Mouse (Mus musculus): ENCODE measurements around the gene Txnrd1. TPM values are rescaled to one million over a fixed set of nuclear protein-coding genes. Genes with fewer than 3 reads are reported as not detected.
A peak's percentile ranks its signal among the peaks of the same experiment; 100 is the strongest.

Gene Txnrd1
- polyA plus RNA-seq, 1 experiment from 2014 or later, result 200 TPM

DNA sequence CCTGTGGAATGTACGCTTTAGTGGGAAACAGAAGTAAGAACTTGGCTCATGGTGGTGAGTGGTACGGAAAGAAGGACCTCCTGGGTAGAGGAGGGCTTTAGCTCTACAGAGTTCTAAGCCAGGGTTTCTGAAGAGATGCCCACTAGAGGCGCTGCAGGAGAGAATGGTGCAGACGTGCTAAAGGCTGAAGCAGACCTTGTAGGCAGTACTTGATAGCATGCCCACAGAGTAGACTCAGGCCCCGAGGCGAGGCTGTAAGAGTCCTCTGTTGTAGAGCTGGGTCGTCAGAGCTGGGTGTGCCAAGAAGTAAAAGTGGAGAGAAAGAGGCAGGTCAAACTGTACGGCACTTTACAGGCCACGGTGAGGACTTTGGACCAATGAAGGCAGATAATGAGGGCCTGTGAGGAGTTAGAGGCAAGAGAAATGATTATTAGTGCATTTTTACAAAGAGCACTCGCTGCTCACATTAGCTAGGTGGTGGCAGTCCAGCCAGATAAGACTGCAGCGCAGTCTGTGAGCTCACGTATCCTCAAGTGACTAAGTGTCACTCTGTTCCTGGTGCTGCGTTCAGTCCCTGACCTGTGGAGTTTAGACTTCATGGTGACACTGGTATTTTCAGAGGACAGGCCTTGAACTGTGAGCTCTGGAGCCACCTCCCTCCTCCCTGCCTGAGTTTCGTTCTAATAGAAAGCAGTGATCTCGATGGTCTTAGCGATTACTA is 42.5 kb downstream of the Txnrd1 start:
- DNase-seq (ENCODE audit: extremely low spot score, low spot score), result no peak
- WGBS, result 84% methylated on average over 16 of the region's 16 CpGs
- peaks cover 95% of the 10 kb centered on the region for H3K36me3 ChIP-seq (replicated peaks)

DNA sequence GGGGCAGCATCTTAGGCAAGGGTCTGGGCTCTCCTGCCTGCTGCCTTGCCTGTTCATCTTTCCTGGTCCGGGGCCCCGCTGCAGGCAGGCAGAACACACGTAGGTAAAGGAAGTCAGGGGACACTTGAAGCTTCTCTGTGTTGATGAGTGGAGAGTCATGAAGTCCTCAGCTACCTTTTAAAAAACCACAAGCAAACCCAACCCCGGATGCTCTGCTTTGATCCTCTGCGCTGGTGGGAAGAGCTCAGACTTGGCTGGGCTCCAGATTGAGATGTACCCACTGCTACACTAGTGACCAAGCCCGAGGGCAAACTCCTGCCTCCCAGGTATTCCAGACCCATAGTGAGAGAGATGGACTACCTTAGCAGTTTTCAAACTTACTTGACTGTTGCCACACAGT is 53.6 kb downstream of the Txnrd1 start:
- Histone ChIP-seq H3K4me1 (no peaks in the 10 kb centered on the region), H3K36me3 (replicated peaks) (peaks cover 98% of the 10 kb centered on the region), H3K4me3 (no peak overlapping the region), H3K9me3 (no peaks in the 10 kb centered on the region), H3K27ac (no peak overlapping the region), H3K27me3 (ENCODE audit: poor library complexity, severe bottlenecking) (no peaks in the 10 kb centered on the region)
- DNase-seq (ENCODE audit: extremely low spot score, low spot score), result no peak
- 96% methylated on average over 6 of the region's 6 CpGs for WGBS

More for the DNA sequence above, 42.5 kb downstream of the Txnrd1 start:
- Histone ChIP-seq H3K4me1 (peaks cover 4% of the 10 kb centered on the region), H3K4me3 (no peak overlapping the region), H3K27me3 (ENCODE audit: poor library complexity, severe bottlenecking) (no peaks in the 10 kb centered on the region), H3K27ac (no peak overlapping the region), H3K9me3 (no peaks in the 10 kb centered on the region)

DNA sequence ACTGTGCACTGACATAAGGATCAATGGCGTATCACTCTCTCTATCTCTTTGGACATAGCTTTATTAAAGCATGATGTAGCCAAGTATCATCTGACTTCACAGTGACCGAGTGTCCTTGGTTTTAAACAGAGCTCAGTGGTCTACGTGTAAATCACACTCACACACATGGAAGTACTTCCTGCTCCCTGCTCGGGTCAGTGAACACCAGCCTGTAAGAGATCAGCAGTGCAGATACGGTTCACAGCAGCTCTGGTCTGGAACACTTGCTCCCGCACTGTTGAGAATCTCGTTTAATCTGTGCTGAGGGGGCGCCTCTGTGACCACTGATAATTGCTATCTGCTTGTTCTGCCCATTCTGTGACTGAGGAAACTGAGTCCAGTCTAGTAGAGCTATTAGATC is 54.8 kb downstream of the Txnrd1 start:
- Histone ChIP-seq H3K27ac (no peak overlapping the region), H3K4me1 (peaks cover 9% of the 10 kb centered on the region; the same call in 1 of the 2 replicates), H3K27me3 (ENCODE audit: poor library complexity, severe bottlenecking) (no peaks in the 10 kb centered on the region), H3K9me3 (no peaks in the 10 kb centered on the region), H3K4me3 (no peak overlapping the region), H3K36me3 (replicated peaks) (peaks cover 98% of the 10 kb centered on the region)
- 92% methylated on average over 8 of the region's 8 CpGs for WGBS
- no peak for DNase-seq (ENCODE audit: extremely low spot score, low spot score)

DNA sequence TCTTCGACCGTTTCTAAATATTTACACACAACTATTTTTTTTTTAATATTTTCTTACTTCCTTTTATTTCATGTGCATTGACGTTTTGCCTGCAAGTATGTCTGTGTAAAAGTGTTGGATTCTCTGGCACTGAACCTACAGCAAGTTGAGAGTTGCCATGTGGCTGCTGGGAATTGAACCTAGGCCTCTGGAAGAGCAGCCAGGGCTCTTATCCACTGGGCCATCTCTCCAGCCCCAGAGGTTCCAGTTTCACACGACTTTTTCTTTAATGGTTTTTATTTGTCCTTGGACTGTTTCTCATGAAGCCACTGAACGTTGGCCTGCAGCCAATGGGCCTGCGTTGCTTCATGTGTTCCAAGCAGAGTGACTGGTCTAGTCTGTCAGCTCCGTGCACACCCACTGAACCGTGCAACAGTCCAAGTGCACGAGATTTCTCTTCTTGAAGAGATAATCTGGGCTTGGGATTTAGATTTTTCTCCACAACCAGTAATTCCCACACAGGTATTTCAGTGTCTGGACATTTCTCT is 55.8 kb downstream of the Txnrd1 start:
- WGBS, result 93% methylated on average over 9 of the region's 9 CpGs
- DNase-seq (ENCODE audit: extremely low spot score, low spot score), result no peak
- Histone ChIP-seq H3K27me3 (ENCODE audit: poor library complexity, severe bottlenecking) (no peaks in the 10 kb centered on the region), H3K36me3 (replicated peaks) (peaks cover 98% of the 10 kb centered on the region), H3K27ac (no peak overlapping the region), H3K4me1 (peaks cover 9% of the 10 kb centered on the region; the same call in 1 of the 2 replicates), H3K4me3 (no peak overlapping the region), H3K9me3 (no peaks in the 10 kb centered on the region)

DNA sequence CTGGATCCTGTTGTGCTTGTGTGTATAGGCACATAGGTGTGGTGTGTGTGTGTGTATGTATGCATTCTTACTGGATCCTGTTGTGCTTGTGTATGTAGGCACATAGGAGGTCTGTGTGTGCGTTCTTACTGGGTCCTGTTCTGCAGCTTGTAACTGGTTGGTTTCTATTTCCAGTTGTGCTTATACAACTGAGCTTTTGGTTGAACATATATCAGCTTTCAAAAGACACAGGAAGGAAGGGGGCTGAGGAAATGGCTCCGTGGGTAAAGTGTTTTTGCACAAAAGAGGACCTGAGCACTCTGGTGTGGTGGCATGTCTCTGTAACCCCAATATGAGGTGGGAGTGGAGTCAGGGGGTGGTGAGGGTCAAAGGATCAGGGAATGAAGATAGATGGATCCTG is 57.2 kb downstream of the Txnrd1 start:
- H3K4me1 ChIP-seq, result peaks cover 9% of the 10 kb centered on the region; the same call in 1 of the 2 replicates
- H3K27me3 ChIP-seq (ENCODE audit: poor library complexity, severe bottlenecking), result no peaks in the 10 kb centered on the region
- DNase-seq (ENCODE audit: extremely low spot score, low spot score), result no peak
- no peak overlapping the region for H3K4me3 ChIP-seq
- peaks cover 98% of the 10 kb centered on the region for H3K36me3 ChIP-seq (replicated peaks)
- no peak overlapping the region for H3K27ac ChIP-seq
- H3K9me3 ChIP-seq, result no peaks in the 10 kb centered on the region
- WGBS, result 80% methylated on average over 2 of the region's 2 CpGs

DNA sequence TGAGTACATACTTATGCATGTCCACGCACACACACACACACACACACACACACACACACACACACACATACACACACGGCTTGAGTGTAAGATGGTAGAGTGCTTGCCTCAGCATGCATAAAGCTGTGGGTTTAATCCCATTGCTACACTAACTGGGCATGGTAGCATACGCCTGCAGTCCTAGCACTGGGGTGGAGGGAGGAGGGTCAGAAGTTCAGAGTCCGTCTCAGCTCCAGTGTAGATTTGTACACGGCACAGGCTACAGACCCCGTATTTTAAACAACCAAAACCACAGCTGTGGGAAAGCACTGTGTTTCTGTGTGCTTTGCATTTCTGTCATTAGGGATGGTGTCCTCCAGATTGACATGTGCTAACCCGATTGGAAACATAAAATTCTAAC is 57.7 kb downstream of the Txnrd1 start:
- Histone ChIP-seq H3K36me3 (replicated peaks) (peaks cover 98% of the 10 kb centered on the region), H3K4me1 (peaks cover 9% of the 10 kb centered on the region; the same call in 1 of the 2 replicates), H3K4me3 (no peak overlapping the region), H3K27ac (no peak overlapping the region), H3K27me3 (ENCODE audit: poor library complexity, severe bottlenecking) (no peaks in the 10 kb centered on the region), H3K9me3 (no peaks in the 10 kb centered on the region)
- DNase-seq (ENCODE audit: extremely low spot score, low spot score), result no peak
- 90% methylated on average over 7 of the region's 7 CpGs for WGBS

DNA sequence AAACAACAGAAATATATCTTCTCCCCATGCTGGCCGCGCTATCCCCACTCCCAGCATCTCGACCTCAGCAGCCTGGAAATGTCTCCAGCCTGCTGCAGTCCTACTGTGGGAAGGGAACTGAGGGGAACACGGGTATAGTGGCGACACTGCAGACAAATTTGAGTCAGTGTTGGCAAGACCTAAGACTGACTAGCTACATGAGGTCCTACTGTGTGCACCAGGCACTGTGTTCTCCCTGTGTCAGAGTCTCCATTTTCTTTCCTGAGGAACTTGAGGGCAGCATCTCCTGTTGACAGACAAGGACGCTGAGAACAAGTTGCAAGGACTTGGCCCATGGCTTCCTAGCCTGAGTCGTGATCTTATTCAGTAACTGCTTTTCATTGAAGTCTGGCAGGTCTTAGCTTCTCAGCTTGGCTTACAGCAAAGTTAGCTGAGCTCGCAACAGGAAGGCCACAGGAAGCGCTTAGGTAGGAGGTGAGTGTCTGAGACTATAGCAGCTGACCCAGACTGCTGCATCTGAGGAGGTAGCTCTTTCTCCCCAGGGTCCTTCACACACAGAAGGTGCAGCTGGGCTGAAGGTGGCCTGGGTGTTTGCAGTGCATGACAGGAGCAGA is 58.8 kb downstream of the Txnrd1 start:
- H3K27me3 ChIP-seq (ENCODE audit: poor library complexity, severe bottlenecking), result no peaks in the 10 kb centered on the region
- no peaks in the 10 kb centered on the region for H3K9me3 ChIP-seq
- 91% methylated on average over 9 of the region's 9 CpGs for WGBS
- H3K36me3 ChIP-seq (replicated peaks), result peaks cover 98% of the 10 kb centered on the region
- H3K4me3 ChIP-seq, result no peak overlapping the region
- peaks cover 9% of the 10 kb centered on the region; the same call in 1 of the 2 replicates for H3K4me1 ChIP-seq
- no peak for DNase-seq (ENCODE audit: extremely low spot score, low spot score)
- no peak overlapping the region for H3K27ac ChIP-seq

DNA sequence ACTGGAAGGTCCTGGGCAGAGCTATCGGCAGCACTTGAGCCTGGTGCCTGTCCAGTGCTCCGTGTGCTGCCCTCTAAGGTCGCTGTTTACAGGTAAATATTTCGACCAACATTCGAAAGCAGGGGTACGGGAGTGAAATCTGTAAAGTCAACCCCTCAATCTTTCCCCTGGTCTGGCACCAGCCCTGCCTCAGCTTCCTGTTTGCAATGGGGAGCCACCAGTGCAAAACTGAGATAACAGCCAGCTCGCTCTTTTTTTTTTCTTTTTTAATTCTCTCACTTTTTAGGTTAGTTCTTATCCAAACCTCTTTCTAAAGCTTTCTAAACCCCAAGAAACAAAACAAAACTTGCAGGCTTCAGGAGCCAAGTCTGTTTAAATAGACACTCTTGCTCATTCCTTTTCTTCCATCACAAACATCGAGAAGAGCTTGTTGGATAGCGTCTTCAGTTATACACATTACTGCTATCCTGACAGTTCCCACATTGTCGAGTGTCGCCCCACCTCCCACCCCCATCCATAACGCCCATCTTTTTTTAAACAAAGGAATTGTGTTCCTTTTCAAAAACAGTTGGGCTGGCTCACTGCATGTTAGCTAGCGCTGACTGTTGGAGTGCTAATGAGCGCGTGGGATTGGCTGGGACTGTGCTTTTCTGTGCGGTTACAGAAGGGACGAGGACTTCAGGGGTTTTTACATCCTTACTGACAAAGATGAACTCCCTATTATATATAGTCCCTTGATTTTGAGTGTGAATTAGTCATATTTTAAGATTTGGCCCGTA is 60.3 kb downstream of the Txnrd1 start:
- no peak for DNase-seq (ENCODE audit: extremely low spot score, low spot score)
- no peaks in the 10 kb centered on the region for H3K27me3 ChIP-seq (ENCODE audit: poor library complexity, severe bottlenecking)
- H3K4me1 ChIP-seq, result peaks cover 9% of the 10 kb centered on the region; the same call in 1 of the 2 replicates
- H3K9me3 ChIP-seq, result no peaks in the 10 kb centered on the region
- H3K27ac ChIP-seq, result no peak overlapping the region
- no peak overlapping the region for H3K4me3 ChIP-seq
- H3K36me3 ChIP-seq (replicated peaks), result peaks cover 98% of the 10 kb centered on the region
- 89% methylated on average over 18 of the region's 18 CpGs for WGBS

DNA sequence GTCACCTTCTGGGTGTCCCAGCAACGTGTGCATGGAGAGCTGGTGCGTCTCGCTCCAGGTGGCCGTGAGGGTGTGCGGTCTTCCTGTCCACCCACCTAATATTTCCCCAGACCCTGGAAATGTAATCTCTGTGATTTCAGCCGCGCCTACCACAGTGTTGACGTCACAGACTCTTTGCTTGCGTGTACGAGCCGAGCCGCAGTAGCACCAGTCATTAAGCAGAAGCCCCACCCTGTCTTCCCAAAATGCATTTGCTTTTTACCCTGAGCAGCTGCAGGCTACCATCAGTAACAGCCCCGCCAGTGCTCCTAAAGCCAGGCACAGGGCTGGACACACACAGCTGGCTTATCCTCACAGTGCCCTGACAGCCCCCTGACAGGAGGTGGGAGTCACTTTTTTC is 64.2 kb downstream of the Txnrd1 start:
- no peak overlapping the region for H3K4me3 ChIP-seq
- no peaks in the 10 kb centered on the region for H3K9me3 ChIP-seq
- 94% methylated on average over 13 of the region's 13 CpGs for WGBS
- H3K27ac ChIP-seq, result no peak overlapping the region
- H3K4me1 ChIP-seq, result peaks cover 29% of the 10 kb centered on the region
- H3K36me3 ChIP-seq (replicated peaks), result peaks cover 64% of the 10 kb centered on the region
- no peaks in the 10 kb centered on the region for H3K27me3 ChIP-seq (ENCODE audit: poor library complexity, severe bottlenecking)
- DNase-seq (ENCODE audit: extremely low spot score, low spot score), result no peak

DNA sequence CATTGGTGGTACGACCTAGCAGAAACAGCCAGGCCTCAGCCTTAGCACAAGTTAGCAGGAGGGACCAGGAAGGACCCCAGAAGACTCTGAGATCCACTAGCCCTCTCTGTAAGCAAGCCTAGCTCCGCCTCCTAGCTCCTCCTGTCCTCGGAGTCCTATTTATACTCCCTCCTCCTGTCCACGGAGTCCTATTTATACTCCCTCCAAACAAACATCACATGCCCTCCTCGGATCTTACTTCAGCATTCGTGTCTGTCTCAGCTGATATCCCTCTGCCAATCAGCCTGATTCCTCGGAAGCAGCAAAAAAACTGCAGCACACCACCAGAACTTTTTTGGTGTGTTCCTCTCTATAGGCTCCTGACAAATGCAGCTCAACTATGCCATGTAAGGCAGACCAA is 65.1 kb downstream of the Txnrd1 start:
- H3K4me3 ChIP-seq, result no peak overlapping the region
- no peaks in the 10 kb centered on the region for H3K27me3 ChIP-seq (ENCODE audit: poor library complexity, severe bottlenecking)
- H3K27ac ChIP-seq, result no peak overlapping the region
- H3K4me1 ChIP-seq, result peaks cover 24% of the 10 kb centered on the region
- H3K9me3 ChIP-seq, result no peaks in the 10 kb centered on the region
- no peak for DNase-seq (ENCODE audit: extremely low spot score, low spot score)
- H3K36me3 ChIP-seq (replicated peaks), result peaks cover 54% of the 10 kb centered on the region
- WGBS, result 71% methylated on average over 7 of the region's 7 CpGs

DNA sequence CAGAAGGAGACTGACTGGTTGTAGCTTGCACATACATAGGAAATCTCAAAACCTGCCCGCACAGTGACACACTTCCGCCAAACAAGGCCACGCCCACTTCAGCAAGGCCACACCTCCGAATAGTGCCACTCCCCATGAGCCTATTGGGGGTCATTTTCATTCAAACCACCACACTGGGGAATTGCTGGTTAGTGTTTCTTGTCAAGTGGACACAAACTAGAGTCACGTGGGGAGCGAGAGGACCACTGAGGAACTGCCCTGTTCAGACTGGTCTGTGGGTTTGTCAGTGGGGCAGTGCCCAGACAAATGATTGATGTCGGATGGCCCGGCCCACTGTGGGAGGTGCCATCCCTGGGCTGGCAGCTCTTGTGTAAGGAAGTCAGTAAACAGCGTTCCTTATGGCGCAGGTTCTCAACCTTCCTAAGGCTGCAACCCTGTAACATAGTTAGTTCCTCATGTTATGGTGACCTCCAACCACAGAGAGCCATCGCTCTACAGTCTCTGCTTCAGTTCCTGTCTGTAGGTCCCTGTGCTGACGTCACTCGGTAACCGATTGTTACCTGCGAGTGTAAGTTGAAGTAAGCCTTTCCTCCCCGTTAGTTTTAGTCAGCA is 66.2 kb downstream of the Txnrd1 start:
- Histone ChIP-seq H3K27ac (peak overlapping the region; percentile 4; the same call in 1 of the 2 replicates), H3K9me3 (no peaks in the 10 kb centered on the region), H3K4me1 (peaks cover 24% of the 10 kb centered on the region), H3K27me3 (ENCODE audit: poor library complexity, severe bottlenecking) (no peaks in the 10 kb centered on the region), H3K36me3 (replicated peaks) (peaks cover 44% of the 10 kb centered on the region), H3K4me3 (peak overlapping the region; percentile 16)
- peak; percentile 30 for DNase-seq (ENCODE audit: extremely low spot score, low spot score)
- WGBS, result 47% methylated on average over 16 of the region's 16 CpGs

DNA sequence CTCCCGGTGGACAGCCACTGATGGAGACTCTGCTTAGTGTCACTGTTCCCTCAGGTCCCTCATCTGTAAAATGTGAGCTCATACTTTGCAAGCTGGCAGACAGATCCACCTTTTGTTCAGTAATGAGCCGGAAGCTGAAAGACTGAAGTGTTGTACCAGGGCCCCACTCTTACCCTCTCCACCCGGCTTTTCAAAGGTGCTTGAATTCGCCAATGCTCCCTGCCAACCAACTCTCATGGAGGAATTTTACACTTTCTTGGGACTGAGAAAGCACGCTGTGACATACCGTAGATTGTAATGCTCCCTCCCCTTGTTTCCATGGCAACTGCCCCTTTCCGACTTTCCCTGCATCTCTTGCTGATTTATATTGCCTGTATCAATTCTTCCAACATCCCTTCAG is 66.8 kb downstream of the Txnrd1 start:
- Histone ChIP-seq H3K4me1 (peaks cover 24% of the 10 kb centered on the region), H3K4me3 (peak overlapping the region; percentile 16; the same call in 1 of the 2 replicates), H3K9me3 (no peaks in the 10 kb centered on the region), H3K27ac (peak overlapping the region; percentile 4; the same call in 1 of the 2 replicates), H3K27me3 (ENCODE audit: poor library complexity, severe bottlenecking) (no peaks in the 10 kb centered on the region), H3K36me3 (replicated peaks) (peaks cover 37% of the 10 kb centered on the region)
- peak; percentile 29 for DNase-seq (ENCODE audit: extremely low spot score, low spot score)
- WGBS, result 45% methylated on average over 7 of the region's 7 CpGs

All from forebrain, embryonic 10.5 days (tissue).